Mouse (Mus musculus): Measurements from ENCODE around the gene Olfr392. TPM values are rescaled to one million over a fixed set of nuclear protein-coding genes. Genes with fewer than 3 reads are reported as not detected.

Gene Olfr392
- not detected in 2 replicates for polyA plus RNA-seq (2012; ENCODE audit: insufficient read depth, insufficient read length, low replicate concordance, missing spikeins)

GRCm38 (mm10) chr11:73816949-73817348 lies at the start of gene Olfr392:
TSS of gene Olfr392 (minus strand) at chr11:73817049.
- H3K27ac ChIP-seq (ENCODE audit: insufficient read depth, low read depth, low read length), result no peak within 1 kb of the TSS
- TF ChIP-seq CTCF (IDR thresholded peaks at IDR 0.05; ENCODE audit: insufficient read depth, low read depth, low read length), result no peak
- TF ChIP-seq POLR2A (IDR thresholded peaks at IDR 0.05; ENCODE audit: insufficient read depth, low read depth, low read length), result no peak
- no peak within 1 kb of the TSS for H3K4me3 ChIP-seq (ENCODE audit: insufficient read depth, low read depth, low read length)
- H3K4me1 ChIP-seq (ENCODE audit: control insufficient read depth, insufficient read depth, low read length), result no peaks in the 10 kb centered on the region
- WGBS, result 92% methylated on average over 1 of the region's 1 CpGs

GRCm38 (mm10) chr11:73851354-73851753 lies 34.5 kb upstream of the Olfr392 start, which contains the start of gene Olfr393:
TSS of gene Olfr393 (minus strand) at chr11:73851454.
- no peaks in the 10 kb centered on the region for H3K4me1 ChIP-seq (ENCODE audit: control insufficient read depth, insufficient read depth, low read length)
- TF ChIP-seq POLR2A (IDR thresholded peaks at IDR 0.05; ENCODE audit: insufficient read depth, low read depth, low read length), result no peak
- TF ChIP-seq CTCF (IDR thresholded peaks at IDR 0.05; ENCODE audit: insufficient read depth, low read depth, low read length), result no peak
- no peak within 1 kb of the TSS for H3K27ac ChIP-seq (ENCODE audit: insufficient read depth, low read depth, low read length)
- no peak within 1 kb of the TSS for H3K4me3 ChIP-seq (ENCODE audit: insufficient read depth, low read depth, low read length)

- TF ChIP-seq POLR2A (IDR thresholded peaks at IDR 0.05; ENCODE audit: insufficient read depth, low read depth, low read length) (no peak), CTCF (IDR thresholded peaks at IDR 0.05; ENCODE audit: insufficient read depth, low read depth, low read length) (no peak)
- WGBS, result 21% methylated on average over 1 of the region's 1 CpGs
- H3K27ac ChIP-seq (ENCODE audit: insufficient read depth, low read depth, low read length), result no peak within 1 kb of the TSS
Measured at GRCm38 (mm10) chr11:73802952-73803351, 13.9 kb downstream of the Olfr392 start, which contains the start of gene Olfr391-ps. TSS of gene Olfr391-ps (minus strand) at chr11:73803052.

GRCm38 (mm10) chr11:73782664-73783063 lies 34.2 kb downstream of the Olfr392 start, which contains the start of gene Olfr390:
TSS of gene Olfr390 (plus strand) at chr11:73782964.
- 84% methylated on average over 1 of the region's 1 CpGs for WGBS
- Histone ChIP-seq H3K4me1 (ENCODE audit: control insufficient read depth, insufficient read depth, low read length) (no peaks in the 10 kb centered on the region), H3K4me3 (ENCODE audit: insufficient read depth, low read depth, low read length) (no peak within 1 kb of the TSS), H3K27ac (ENCODE audit: insufficient read depth, low read depth, low read length) (no peak within 1 kb of the TSS)
- TF ChIP-seq CTCF (IDR thresholded peaks at IDR 0.05; ENCODE audit: insufficient read depth, low read depth, low read length), result no peak
- no peak for TF ChIP-seq POLR2A (IDR thresholded peaks at IDR 0.05; ENCODE audit: insufficient read depth, low read depth, low read length)

More at GRCm38 (mm10) chr11:73802952-73803351, 13.9 kb downstream of the Olfr392 start, which contains the start of gene Olfr391-ps:
- Histone ChIP-seq H3K4me1 (ENCODE audit: control insufficient read depth, insufficient read depth, low read length) (no peaks in the 10 kb centered on the region), H3K4me3 (ENCODE audit: insufficient read depth, low read depth, low read length) (no peak within 1 kb of the TSS)

GRCm38 (mm10) chr11:73780613-73781012 lies 36.2 kb downstream of the Olfr392 start, which contains the start of gene Olfr389:
TSS of gene Olfr389 (minus strand) at chr11:73780713.
- no peaks in the 10 kb centered on the region for H3K4me1 ChIP-seq (ENCODE audit: control insufficient read depth, insufficient read depth, low read length)
- H3K4me3 ChIP-seq (ENCODE audit: insufficient read depth, low read depth, low read length), result no peak within 1 kb of the TSS
- TF ChIP-seq CTCF (IDR thresholded peaks at IDR 0.05; ENCODE audit: insufficient read depth, low read depth, low read length), result no peak
- TF ChIP-seq POLR2A (IDR thresholded peaks at IDR 0.05; ENCODE audit: insufficient read depth, low read depth, low read length), result no peak
- H3K27ac ChIP-seq (ENCODE audit: insufficient read depth, low read depth, low read length), result no peak within 1 kb of the TSS
- 85% methylated on average over 1 of the region's 1 CpGs for WGBS

Other genes starting within 250 kb of the Olfr392 start
- not detected in 2 replicates for gene Olfr385, start 224.0 kb downstream of the Olfr392 start, polyA plus RNA-seq (2012; ENCODE audit: insufficient read depth, insufficient read length, low replicate concordance, missing spikeins)
- not detected in 2 replicates for gene Olfr384, start 218.5 kb downstream of the Olfr392 start, polyA plus RNA-seq (2012; ENCODE audit: insufficient read depth, insufficient read length, low replicate concordance, missing spikeins)
- not detected in 2 replicates for gene Zfp735, start 128.3 kb downstream of the Olfr392 start, polyA plus RNA-seq (2012; ENCODE audit: insufficient read depth, insufficient read length, low replicate concordance, missing spikeins)
- not detected in 2 replicates for gene Olfr389, start 36.3 kb downstream of the Olfr392 start, polyA plus RNA-seq (2012; ENCODE audit: insufficient read depth, insufficient read length, low replicate concordance, missing spikeins)
- not detected in 2 replicates for gene Olfr390, start 34.1 kb downstream of the Olfr392 start, polyA plus RNA-seq (2012; ENCODE audit: insufficient read depth, insufficient read length, low replicate concordance, missing spikeins)
- not detected in 2 replicates for gene Olfr391-ps, start 14.0 kb downstream of the Olfr392 start, polyA plus RNA-seq (2012; ENCODE audit: insufficient read depth, insufficient read length, low replicate concordance, missing spikeins)
- not detected in 2 replicates for gene Olfr393, start 34.4 kb upstream of the Olfr392 start, polyA plus RNA-seq (2012; ENCODE audit: insufficient read depth, insufficient read length, low replicate concordance, missing spikeins)
- gene Olfr394, start 73.7 kb upstream of the Olfr392 start, polyA plus RNA-seq (2012; ENCODE audit: insufficient read depth, insufficient read length, low replicate concordance, missing spikeins), result not detected in 2 replicates
- gene Olfr395, start 92.2 kb upstream of the Olfr392 start, polyA plus RNA-seq (2012; ENCODE audit: insufficient read depth, insufficient read length, low replicate concordance, missing spikeins), result not detected in 2 replicates
- not detected in 2 replicates for gene Olfr23, start 119.6 kb upstream of the Olfr392 start, polyA plus RNA-seq (2012; ENCODE audit: insufficient read depth, insufficient read length, low replicate concordance, missing spikeins)
- not detected in 2 replicates for gene Olfr397, start 143.8 kb upstream of the Olfr392 start, polyA plus RNA-seq (2012; ENCODE audit: insufficient read depth, insufficient read length, low replicate concordance, missing spikeins)
- gene Olfr398, start 173.4 kb upstream of the Olfr392 start, polyA plus RNA-seq (2012; ENCODE audit: insufficient read depth, insufficient read length, low replicate concordance, missing spikeins), result not detected in 2 replicates
- not detected in 2 replicates for gene Olfr139, start 239.5 kb upstream of the Olfr392 start, polyA plus RNA-seq (2012; ENCODE audit: insufficient read depth, insufficient read length, low replicate concordance, missing spikeins)
- not detected in 2 replicates for gene Olfr399, start 239.6 kb upstream of the Olfr392 start, polyA plus RNA-seq (2012; ENCODE audit: insufficient read depth, insufficient read length, low replicate concordance, missing spikeins)

All from olfactory bulb, adult 2 months (tissue).